Mouse (Mus musculus) ovary, adult 18-20 months (tissue): ENCODE measurements around the gene Scin.

Experiments
- DNase-seq: peaks from one replicate; pipeline ENCODE4 v3.0.0; 2022; ENCODE audit warnings: low spot score, mixed read lengths

Gene Scin

GRCm38 (mm10) chr12:40023918-40024317 is 110.1 kb downstream of the Scin start:
- no peak for DNase-seq

DNA sequence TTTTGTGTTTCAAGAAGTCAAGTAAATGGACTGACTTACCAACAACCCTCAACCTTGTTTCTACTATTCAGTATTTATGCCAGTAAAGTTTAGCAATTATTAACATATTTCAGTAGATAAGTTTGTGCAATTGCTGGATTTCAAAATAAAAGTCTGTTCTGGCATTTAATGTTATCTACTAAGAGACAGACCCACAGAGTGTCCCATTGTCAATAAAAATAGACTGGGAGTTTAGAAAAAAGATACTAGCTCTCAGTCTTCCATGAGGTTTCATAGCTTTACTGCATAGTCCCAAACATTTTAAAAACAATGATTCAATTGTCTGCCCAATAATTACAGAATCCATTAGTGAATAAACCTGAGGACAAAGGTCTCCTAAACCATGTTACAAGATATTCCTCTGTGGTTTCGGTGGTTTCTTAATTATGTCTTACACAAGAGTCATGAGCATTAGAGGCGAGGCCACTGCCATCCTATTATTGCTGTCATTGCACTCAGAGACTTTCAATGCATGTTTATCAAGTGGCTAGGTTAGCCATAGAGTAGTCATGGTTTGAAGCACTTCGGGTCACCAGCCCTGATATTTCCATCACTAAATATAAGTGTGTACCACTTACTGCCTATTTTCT is 110.9 kb downstream of the Scin start:
- DNase-seq, result no peak

DNA sequence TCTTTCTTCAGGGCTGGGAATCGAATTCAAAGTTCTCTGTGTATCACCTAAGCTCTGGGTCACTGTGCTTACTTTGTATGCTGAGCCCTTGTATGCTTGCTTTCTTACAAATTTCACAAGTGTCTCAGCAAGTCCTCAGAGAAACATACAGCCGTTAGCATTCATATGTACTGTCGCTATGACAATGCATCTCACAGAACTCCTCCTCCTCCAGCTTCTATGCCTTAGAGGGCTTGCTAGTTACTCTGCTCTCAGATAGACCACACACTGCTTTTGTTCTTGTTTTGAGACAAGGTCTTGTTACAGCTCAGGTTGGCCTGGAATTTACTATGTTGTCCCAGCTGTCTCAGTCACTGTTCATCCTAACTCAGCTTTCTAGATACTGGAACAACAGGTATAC is 111.7 kb downstream of the Scin start:
- DNase-seq, result no peak

DNA sequence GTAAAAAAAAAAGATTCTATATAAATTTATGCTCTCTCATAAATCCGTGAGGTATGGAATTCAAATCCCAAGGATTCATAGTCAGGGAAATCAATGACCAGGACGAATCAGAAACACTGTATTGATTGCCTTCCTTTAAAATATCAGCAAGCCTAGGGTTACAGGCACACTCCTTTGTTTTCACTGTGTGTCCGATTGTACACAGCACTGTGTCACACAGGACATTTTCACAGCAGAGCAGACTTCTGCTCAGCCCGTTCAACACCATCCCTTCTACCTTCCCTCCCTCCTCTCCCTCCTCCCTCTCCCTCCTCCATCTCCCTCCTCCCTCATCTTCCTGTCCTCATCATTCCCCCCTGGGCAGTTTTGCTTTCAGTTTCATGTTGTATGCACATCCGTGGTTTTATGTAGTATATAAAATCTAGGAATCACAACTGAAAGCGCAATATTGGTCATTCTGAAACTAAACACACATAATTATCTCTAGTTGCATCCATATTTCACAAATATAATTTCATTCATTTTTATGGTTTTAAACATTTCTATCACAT is 116.0 kb downstream of the Scin start:
- DNase-seq, result no peak

DNA sequence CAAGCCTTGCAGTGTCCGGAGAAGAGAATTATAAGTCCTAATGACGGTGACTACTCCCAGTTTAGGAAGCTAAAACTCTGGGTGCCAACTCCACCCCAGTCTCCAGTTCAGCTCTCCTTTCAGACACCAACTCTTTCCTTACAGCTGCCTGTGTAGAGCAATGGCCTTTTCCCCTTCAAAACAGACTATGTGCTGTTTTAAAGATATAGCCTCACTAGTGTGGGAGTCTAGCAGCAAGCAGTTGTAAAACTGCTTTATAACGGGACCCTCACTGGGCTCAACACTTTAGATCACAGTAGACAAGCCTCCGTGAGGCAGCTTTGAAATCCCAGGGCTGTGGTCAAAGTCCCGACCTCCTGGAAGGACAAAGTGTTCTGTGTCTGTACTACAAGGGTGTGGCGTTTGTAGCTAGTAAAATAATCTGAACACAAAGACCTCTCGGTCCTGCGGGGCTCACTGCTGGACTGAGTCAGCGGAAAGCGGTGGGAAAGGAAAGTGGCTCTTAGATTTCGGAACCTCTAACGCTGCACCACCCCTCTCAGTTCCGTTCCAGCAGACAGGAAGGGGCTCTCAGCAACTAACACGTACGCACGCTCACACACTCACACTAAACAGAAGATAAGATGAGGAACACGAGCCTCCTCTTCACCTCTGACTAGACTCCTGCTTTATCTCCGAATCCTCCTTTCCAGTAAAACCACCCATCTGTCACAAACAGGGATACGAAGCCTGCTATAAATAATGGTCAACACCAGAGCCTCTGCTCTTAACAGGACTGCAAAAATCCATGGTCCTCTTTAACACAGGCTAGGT is 117.2 kb downstream of the Scin start:
- DNase-seq, result peak; percentile 16

- no peak for DNase-seq
Observed at GRCm38 (mm10) chr12:40016068-40016467, 118.0 kb downstream of the Scin start.

DNA sequence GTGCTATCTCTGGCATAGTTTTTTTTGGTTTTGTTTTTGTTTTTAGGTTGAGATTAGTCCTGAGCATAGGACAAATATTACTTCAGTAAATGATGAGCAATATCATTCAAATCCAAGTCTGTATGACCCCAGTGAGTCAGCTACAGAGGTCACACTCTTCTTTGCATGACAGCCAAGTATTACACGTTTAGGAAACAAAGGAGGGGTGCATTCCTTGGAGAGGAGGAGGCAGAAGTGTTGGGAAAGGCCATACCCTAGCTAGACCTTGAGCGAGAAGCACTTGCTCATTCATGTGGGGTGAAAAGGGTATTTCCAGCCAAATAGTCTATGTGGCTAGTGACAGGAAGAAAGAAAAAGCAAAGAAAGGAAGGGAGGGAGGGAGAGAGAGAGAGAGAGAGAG is 124.2 kb downstream of the Scin start:
- no peak for DNase-seq
